Mouse (Mus musculus) adipocyte (in vitro differentiated cells): ENCODE results near the gene Mrpl11.
"Not testable (repeated sequence)": the region's sequence is repeated elsewhere in the genome, so short reads cannot be mapped to it uniquely, and the experiment has no call there.

Experiments
- DNase-seq: peaks from one replicate; pipeline ENCODE4 v3.0.0-alpha.2; 2016; ENCODE audit warnings: low spot score

The Mrpl11 gene

GRCm38 (mm10) chr19:4961928-4962601 lies at the start of gene Mrpl11:
Gene Mrpl11, plus strand, starts transcription at chr19:4962147.
- peak; percentile 98 for DNase-seq

GRCm38 (mm10) chr19:4915924-4916603 lies 45.9 kb upstream of the Mrpl11 start:
- no peak for DNase-seq

DNA sequence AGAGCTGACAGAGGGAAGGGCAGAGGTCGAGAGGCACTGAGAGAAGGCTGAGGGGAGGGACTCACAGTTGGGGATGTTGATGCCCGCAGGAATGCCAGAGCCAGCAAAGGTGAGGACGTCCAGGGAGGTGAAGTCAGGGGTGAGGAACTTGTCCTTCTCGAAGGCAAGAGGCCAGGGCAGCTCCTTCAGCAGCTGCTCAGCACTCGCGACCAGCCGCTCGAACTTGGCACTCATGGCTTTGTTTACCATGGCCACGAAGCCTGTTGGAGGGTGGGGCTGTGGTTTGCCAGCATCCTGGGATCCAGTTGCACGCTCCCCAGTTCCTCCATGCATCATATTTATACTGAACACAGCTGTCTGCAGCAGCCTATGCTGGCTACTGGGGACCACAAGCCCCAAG lies 45.1 kb upstream of the Mrpl11 start:
- no peak for DNase-seq

DNA sequence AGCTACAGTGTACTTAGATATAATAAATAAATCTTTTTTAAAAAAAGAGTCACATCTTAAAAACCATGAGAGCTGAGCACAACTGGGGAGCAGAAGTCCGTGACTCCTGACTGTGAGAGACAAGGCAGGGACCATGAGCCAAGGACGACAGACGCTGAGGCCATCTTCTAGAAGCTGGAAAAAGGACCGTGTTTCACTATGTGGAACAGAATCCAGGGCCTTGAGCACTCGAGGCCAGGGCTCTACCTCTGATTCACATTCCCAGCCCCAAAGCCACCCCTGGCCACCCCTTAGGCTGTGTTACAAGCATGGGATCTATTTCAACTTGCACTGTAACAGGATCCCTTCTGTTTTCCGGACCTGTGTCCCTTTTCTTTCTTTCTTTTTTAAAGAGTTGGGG lies 42.3 kb upstream of the Mrpl11 start:
- DNase-seq, result no peak

DNA sequence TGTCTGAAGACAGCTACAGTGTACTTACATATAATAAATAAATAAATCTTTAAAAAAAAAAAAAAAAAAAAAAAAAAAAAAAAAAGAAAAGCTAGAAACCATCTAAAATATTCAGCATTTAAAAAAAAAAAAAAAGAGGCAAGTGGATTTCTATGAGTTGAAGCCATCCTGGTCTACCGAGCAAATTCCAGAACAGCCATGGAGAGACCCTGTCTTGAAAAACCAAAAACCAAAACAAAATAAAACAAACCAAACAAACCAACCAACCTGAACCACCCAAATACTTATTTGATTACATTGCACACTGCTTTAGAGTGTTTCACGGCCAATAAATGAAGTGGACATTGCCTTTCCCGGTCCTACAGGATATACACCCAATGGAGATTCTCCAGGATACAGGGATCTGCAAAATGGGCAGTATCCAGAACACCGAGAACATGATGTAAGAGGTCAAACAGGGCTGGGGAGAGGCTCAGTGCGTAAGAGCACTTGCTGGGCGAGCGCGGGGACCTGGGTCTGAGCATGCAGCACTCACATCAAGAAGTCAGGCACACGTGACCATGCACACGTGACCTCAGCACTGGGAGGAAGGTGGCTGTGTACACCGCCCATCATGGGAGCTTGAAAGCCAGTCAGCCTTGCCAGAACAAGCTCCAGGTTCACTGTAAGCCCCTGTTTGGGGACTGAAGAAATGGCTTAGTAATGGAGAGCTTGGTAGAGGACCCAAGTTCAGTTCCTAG lies 36.7 kb upstream of the Mrpl11 start:
- no peak for DNase-seq

DNA sequence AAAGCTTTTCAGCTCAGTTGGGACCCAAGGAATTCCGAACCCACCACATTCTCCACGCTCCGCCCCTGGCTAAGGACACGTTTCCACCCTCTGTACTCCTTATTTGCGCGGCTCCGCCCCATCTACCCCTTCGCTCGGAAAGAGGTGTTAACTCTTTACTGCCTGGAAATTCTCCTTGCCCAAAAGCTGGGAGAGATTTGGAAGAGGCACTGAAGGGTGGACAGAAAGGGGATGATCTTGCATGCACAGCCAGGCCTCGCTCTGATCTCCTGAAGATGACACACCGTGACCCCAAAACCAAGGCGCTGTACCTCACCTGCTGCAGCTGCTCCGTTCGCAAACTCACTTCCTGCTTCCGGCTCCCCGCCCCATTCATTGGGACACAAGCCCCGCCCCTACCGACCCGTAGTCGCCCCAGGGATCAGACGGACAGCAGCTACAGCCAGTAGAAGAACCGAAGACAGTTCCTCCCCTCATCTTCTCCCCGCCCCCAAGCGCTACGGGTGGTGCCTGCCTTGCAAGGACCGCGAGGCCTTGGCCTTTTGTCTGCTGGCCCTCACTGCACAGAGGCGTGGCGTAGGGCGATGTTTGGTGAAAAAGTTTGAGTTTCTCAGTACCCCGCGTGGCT lies 33.9 kb upstream of the Mrpl11 start, which contains the start of gene Dpp3:
Gene Dpp3, minus strand, starts transcription at position 384 of the 628 bp plus-strand sequence.
- DNase-seq, result peak; percentile 99

- DNase-seq, result peak; percentile 90
These were observed 33.2 kb upstream of the Mrpl11 start for GRCm38 (mm10) chr19:4928781-4929180.

DNA sequence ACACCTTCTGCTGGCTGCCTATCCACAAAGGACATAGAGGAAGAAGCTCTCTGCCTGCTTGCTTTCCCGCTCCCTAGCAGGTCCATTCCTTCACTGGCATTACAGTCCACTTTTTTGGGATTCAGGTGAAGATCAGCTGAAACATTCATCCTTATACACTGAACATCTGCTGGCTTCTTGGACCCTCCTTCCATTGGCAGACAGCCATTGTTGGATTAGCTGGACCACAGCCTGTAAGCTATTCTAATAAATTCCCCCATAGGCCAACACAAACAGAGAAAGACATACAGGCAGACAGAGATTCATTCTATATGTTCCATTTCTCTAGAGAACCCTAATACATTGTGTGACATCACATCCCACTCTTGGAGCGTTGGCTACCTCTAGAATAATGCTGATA lies 25.1 kb upstream of the Mrpl11 start:
- no peak for DNase-seq

- DNase-seq, result no peak
These were observed 24.3 kb upstream of the Mrpl11 start for GRCm38 (mm10) chr19:4937444-4938310.

DNA sequence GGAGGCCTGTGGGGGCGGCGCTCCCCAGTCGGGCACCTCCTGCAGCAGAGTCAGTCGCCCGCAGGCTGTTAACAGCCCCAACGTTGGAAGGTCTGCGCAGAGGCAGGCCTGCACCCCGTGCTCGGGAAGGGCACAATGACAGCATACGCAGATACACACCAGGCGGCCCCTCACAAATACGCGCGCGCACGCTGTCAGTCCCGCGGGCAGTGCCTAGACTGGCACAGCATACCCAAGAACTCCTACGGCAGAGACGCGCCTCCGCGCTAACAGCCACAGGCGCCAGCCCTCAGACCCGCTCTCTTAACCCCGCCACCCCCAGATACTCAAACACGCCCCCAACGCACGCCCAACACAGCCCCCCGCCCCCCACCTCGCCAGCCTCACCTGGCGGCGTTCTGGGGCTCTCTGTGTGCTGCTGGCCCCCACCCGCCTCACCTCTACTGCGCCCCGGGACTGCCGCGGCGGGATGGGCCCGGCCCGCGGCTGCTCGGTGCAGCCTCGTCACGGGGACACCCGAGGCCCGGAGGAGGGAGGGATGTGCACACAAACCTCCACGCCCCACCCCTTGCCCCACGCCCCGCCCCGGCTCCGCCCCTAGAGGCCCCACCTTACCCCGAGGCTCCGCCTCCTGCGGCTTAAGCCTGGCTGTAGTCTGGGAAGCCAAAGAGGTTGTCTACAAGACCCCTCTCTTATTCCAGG lies 19.2 kb upstream of the Mrpl11 start, which contains the start of gene Peli3:
Gene Peli3, minus strand, starts transcription at position 577 of the 702 bp plus-strand sequence.
- DNase-seq, result peak; percentile 78

DNA sequence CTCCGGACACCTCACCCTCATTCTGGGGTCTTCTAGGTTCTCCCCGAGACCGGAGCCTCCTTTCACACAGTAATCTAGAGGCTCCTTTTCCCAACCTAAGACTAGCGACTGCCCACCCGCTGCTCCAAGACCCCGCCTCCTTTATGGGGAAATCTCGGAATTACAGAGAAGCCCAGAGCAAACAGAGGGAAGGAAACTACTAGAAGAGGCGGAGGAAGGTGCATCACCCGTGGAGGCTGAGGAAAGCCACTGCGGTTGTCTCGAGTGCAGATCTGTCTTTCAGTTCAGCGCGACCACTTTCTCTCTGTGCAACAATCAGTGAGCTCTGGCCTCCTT lies 18.7 kb upstream of the Mrpl11 start:
- no peak for DNase-seq

DNA sequence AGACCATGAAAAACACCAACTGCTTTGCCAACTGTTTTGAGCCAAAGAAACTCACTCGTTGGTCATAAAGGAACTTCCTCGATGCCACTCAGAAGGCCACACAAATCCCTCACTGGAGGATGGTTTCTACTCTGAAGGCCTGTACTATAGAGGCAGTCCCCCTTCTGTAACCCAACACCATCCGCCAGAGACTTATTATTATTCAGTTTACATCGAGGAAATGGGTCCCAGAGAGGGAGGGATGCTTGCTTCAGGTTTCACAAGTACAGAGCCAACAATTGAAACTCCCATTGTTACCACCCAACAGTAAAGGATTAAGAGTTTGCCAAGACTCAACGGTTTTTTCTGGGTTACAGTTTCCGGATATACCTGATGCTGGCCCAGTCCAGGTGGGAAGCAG lies 16.4 kb upstream of the Mrpl11 start:
- no peak for DNase-seq

GRCm38 (mm10) chr19:4948641-4949040 lies 13.3 kb upstream of the Mrpl11 start:
- DNase-seq, result not testable (repeated sequence)

- no peak for DNase-seq
These were observed 6.3 kb downstream of the Mrpl11 start for GRCm38 (mm10) chr19:4968236-4968635.

DNA sequence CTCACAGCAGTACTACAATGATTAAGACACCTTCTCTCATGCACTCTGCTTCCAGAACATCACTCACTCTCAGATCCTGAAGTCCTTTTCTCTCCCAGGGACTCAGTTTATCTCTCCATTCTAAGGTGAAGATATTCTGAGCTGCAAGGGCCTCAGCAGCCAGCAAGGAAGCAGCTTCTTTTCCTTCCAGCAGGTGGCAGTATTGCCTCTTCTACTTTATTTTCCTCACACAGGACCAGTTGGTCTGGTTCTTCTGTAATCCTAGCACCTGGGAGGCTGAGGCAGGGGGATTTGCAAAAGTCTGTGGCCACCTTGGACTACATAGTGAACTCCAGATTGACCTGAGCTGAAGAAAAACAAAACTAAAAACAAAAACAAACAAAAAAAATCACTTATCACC lies 19.8 kb downstream of the Mrpl11 start:
- DNase-seq, result peak; percentile 85

DNA sequence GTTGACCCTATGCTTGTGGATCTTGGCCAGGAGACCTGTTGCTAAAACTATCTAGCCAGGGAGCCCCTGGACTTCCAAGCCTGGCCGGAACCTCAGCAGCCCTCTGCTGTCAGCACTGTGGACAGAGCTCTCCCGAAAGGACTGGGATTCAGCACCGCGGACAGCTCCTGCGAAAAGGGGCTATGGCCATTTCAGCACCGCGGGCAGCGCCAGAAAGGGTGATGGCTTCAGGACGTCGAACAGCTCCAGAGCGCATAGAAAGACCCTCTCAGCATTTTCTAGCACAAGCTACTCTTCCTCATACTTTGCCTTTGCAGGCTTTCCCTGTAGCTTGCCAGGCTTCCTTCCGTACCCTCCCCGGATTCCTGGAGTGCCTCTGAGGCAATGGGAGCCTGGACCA lies 27.1 kb downstream of the Mrpl11 start:
- peak; percentile 92 for DNase-seq

DNA sequence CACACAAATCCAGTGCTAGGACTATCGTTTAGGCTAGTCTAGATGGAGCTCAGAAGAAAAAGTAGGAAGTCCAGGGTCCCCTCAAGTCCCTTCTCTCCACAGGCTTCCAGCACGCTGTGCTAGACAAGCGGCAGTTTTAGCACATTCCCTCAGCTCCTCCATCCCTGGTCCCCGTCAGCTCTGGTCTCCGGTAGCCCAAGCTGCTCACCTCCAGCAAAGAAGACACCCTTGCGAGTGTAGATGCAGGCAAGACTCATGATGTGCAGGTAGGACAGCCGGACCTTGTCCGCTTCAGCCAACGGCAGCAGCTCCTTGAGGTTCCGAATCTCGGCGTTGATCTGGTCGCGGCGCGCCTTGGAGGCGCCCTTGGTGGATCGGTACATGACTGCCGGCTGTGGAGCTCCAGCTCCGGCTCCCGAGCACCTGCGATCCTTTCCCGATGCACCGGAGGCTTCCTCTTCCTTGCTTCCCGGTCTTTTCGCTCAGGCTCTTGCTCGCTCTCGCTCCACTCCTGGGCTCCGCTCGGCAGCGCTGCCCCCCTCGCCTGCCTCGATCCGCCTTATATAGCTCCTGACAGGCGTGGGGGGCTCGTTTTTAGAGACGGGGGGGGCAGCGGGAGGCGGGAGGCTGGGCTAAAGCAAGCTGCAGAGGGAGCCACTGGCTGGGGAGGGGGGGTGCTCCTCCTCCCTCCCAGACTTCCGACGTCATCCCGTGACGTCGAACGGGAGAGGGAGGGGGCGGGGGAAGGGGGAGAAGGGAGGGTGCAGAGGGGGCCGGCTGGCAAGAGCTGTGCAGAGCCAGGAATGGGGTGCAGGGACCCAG lies 27.7 kb downstream of the Mrpl11 start:
- DNase-seq, result no peak

DNA sequence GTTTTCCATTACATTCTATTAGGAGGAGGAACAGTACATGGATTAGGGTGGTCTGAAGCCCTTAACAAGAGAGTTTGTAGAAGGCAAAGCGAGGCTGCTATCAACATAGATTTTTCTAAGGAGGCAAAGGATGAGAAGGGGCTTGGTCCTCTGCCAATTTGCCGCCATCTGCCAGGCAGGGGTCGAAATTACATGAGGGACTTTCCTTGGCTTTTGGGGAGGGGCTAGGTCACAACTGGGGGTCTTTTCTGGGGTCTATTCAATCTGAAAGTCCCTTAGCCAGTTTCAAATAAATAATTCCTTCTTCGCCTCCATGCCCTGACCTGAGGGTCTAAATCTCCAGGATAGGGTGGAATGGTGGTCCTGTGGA lies 28.3 kb downstream of the Mrpl11 start, which contains the start of gene Npas4:
Gene Npas4, minus strand, starts transcription at position 61 of the 370 bp plus-strand sequence.
- no peak for DNase-seq

DNA sequence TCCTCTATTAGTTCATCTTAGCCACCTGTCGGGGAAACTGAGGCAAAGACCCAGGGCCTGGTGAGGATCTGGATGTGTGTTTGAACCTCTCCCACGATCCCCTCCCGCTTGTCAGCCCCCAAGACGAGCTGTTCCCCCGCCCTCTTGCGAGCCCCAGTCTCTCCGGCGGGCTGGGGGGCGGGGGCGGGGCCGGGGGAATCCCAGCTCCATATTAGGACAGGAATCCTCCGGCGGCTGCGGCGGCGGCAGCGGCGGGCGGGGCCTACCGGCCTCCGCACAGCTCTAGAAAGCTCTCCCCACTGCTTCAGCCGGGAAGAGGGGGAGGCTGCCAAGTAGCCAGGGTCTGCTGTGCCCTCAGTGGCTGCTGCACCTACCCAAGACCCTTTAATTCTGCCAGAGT lies 28.8 kb downstream of the Mrpl11 start:
- DNase-seq, result no peak

- DNase-seq, result peak; percentile 42
These were observed 30.4 kb downstream of the Mrpl11 start for GRCm38 (mm10) chr19:4992371-4992770.
